Mouse (Mus musculus) T-helper 2 cell (primary cell): Measurements from ENCODE around the gene Bcap29.
"Not testable (repeated sequence)": the region's sequence is repeated elsewhere in the genome, so short reads cannot be mapped to it uniquely, and the experiment has no call there.

Experiments used
- in situ Hi-C: fragments of 300-600 bp; cut with MboI, MseI; formaldehyde crosslinking; loops from one replicate; pipeline ENCODE4 v1.15.1; 2025; ENCODE audit warnings: high pct_unique_total_duplicates

The Bcap29 gene

GRCm38 (mm10) chr12:31634343-31635239 lies at the start of gene Bcap29:
Bcap29 (minus strand) TSS chr12:31634658.
- in situ Hi-C loops: loop anchor here (5.0 to 10.0 kb wide), 2 partner anchors 137 to 310 kb away; partner anchors contain the start of gene Cbll1

GRCm38 (mm10) chr12:31667187-31667586 lies 32.7 kb upstream of the Bcap29 start:
- in situ Hi-C loops: no loop called here

GRCm38 (mm10) chr12:31665999-31666398 lies 31.5 kb upstream of the Bcap29 start:
- in situ Hi-C loops: no loop called here

GRCm38 (mm10) chr12:31656841-31657240 lies 22.4 kb upstream of the Bcap29 start:
- in situ Hi-C loops: no loop called here

- in situ Hi-C loops: no loop called here
Measured at GRCm38 (mm10) chr12:31654965-31655477, 20.6 kb upstream of the Bcap29 start.

GRCm38 (mm10) chr12:31654197-31654964 lies 19.9 kb upstream of the Bcap29 start, which contains the start of the genes Dus4l and Cog5:
Dus4l (minus strand) TSS chr12:31654826.
Cog5 (plus strand) TSS chr12:31654869.
- in situ Hi-C loops: no loop called here

GRCm38 (mm10) chr12:31653611-31654010 lies 19.2 kb upstream of the Bcap29 start:
- in situ Hi-C loops: no loop called here

GRCm38 (mm10) chr12:31635240-31635607 lies 766 bp upstream of the Bcap29 start:
- in situ Hi-C loops: loop anchor here (5.0 to 10.0 kb wide), 2 partner anchors 138 to 310 kb away; partner anchors contain the start of gene Cbll1

- in situ Hi-C loops: loop anchor here (10.0 kb wide), 1 partner anchor 311 kb away; no protein-coding TSS in a partner anchor
Measured at GRCm38 (mm10) chr12:31633970-31634342, 502 bp downstream of the Bcap29 start.

GRCm38 (mm10) chr12:31628396-31628795 lies 6.1 kb downstream of the Bcap29 start:
- in situ Hi-C loops: not testable (repeated sequence)

GRCm38 (mm10) chr12:31625016-31625415 lies 9.4 kb downstream of the Bcap29 start:
- in situ Hi-C loops: no loop called here

- in situ Hi-C loops: no loop called here
Measured at GRCm38 (mm10) chr12:31620106-31620505, 14.4 kb downstream of the Bcap29 start.

GRCm38 (mm10) chr12:31613353-31613752 lies 21.1 kb downstream of the Bcap29 start:
- in situ Hi-C loops: no loop called here

- in situ Hi-C loops: no loop called here
Measured at GRCm38 (mm10) chr12:31608138-31608537, 26.3 kb downstream of the Bcap29 start.

GRCm38 (mm10) chr12:31604894-31605293 lies 29.6 kb downstream of the Bcap29 start:
- in situ Hi-C loops: no loop called here

GRCm38 (mm10) chr12:31603586-31603985 lies 30.9 kb downstream of the Bcap29 start:
- in situ Hi-C loops: no loop called here

GRCm38 (mm10) chr12:31594296-31594695 lies 40.2 kb downstream of the Bcap29 start:
- in situ Hi-C loops: no loop called here

- in situ Hi-C loops: no loop called here
Measured at GRCm38 (mm10) chr12:31592011-31592410, 42.4 kb downstream of the Bcap29 start.

GRCm38 (mm10) chr12:31583726-31584125 lies 50.7 kb downstream of the Bcap29 start:
- in situ Hi-C loops: no loop called here

- in situ Hi-C loops: no loop called here
Measured at GRCm38 (mm10) chr12:31582081-31582480, 52.4 kb downstream of the Bcap29 start.

- in situ Hi-C loops: no loop called here
Measured at GRCm38 (mm10) chr12:31581319-31581810, 53.1 kb downstream of the Bcap29 start.
